Mouse (Mus musculus): Measurements from ENCODE around the gene Ngly1.

Ngly1 gene

GRCm38 (mm10) chr14:16328959-16329480, 79.9 kb downstream of the Ngly1 start:
- DNase-seq (ENCODE audit: low spot score in 2 of 2): no peak

GRCm38 (mm10) chr14:16329756-16330155, 80.7 kb downstream of the Ngly1 start:
- DNase-seq (ENCODE audit: low spot score in 2 of 2): no peak

GRCm38 (mm10) chr14:16334260-16334659, 85.2 kb downstream of the Ngly1 start:
- DNase-seq (ENCODE audit: low spot score in 2 of 2): no peak

- no peak for DNase-seq (ENCODE audit: low spot score in 2 of 2)
Measured at GRCm38 (mm10) chr14:16335835-16336417, 86.8 kb downstream of the Ngly1 start.

- no peak for DNase-seq (ENCODE audit: low spot score in 2 of 2)
Measured at GRCm38 (mm10) chr14:16347505-16347904, 98.4 kb downstream of the Ngly1 start.

- no peak for DNase-seq (ENCODE audit: low spot score in 2 of 2)
Measured at GRCm38 (mm10) chr14:16359704-16360103, 110.6 kb downstream of the Ngly1 start.

Measured in right cerebral cortex, postnatal 36 days (tissue).